Mouse (Mus musculus) urinary bladder, postnatal 25 days (tissue): ENCODE measurements around the gene Ppp4r4.
A peak's percentile ranks its signal among the peaks of the same experiment; 100 is the strongest.
"Not testable (repeated sequence)": the region's sequence is repeated elsewhere in the genome, so short reads cannot be mapped to it uniquely, and the experiment has no call there.

ENCODE experiments used
- DNase-seq: peaks from one replicate; pipeline ENCODE4 v3.0.0; 2022; ENCODE audit warnings: low spot score

Ppp4r4 gene

DNA sequence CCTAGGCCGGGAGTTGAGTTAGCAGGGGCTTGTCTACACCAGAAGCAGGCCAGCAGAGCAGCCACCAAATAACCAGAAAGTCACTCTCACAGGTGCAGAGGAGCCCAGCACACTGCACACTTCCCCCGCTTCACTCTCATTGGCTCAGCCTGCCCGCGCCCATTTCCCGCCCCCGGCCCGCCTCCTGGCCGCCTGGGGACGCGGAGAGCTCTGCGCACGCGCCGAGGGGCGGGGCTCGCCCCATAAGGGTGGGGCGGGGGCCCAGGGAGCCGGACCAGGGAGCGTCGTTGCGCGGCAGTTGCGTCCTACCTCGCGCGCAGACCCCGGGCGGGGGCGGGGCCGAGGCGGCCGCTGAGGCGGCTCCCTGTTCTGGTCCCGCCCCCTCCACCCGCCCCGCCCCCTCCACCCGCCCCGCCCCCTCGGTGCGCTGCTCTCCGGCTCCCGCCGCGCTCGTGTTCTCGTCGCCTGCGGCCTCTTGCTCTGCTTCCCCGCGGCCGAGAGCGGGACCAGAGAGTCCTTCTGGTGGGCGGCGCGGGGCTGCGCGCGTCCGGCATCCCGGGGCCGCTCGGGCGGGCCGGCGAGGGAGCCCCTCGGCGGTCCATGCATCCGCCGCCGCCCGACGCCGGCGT is at the start of gene Ppp4r4:
Gene Ppp4r4, plus strand, starts transcription at position 264 of the 629 bp plus-strand sequence.
- peak; percentile 96 for DNase-seq

DNA sequence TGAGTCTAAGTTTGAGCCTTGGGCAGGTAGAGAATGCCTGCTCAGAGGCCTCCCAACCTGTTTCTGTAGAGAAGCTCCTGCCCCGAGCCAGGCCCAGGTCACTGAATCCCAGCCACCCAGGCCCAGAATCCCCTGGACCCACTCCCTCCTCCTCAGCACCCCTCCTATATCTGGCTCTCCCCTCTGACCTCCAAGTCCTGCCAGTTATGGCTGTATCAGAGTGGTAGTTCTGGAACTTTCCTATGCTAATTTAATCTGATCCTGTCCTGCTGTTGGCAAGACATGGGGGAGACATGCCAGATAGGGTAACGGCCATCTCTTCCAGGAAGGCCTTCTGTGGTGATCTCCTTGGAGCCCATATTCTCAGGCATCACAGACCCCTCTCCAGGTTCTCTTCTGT is 49.3 kb upstream of the Ppp4r4 start:
- no peak for DNase-seq

DNA sequence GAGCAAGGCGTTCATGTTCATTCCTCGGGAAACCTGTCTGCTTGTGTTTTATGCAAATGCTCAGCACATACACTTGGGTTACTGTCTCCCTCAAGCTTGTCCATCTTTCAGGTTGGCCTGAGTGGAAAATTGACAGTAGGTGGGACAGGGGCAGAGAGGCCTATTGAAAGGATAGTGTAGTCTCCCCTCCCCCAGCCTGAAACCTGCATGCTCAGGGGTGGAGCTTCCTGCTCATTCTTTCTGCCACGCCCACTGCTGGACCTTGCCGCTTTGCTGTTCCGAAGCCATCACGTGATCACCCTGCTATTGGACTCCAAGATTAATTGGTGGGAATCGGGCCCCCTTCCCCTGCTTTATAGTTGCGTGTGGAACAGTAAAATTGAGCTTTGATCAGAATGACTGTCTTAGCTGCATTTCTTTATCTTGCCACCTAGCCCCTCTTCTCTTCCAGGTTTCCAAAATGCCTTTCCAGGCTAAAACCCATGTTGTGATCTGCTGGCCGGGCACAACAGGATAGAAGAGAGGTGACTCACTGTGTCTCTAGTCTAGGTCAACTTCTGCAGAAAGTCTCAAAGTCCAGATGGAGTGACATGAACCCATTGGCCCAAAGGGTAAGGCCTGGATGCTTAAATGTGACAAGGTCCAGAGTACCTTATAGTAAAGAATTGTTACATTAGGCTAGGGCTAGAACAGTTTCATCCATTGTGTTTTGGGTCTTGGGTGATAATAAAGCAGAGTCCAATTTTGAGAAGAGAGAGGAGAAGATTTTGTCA is 47.7 kb upstream of the Ppp4r4 start:
- not testable (repeated sequence) for DNase-seq

DNA sequence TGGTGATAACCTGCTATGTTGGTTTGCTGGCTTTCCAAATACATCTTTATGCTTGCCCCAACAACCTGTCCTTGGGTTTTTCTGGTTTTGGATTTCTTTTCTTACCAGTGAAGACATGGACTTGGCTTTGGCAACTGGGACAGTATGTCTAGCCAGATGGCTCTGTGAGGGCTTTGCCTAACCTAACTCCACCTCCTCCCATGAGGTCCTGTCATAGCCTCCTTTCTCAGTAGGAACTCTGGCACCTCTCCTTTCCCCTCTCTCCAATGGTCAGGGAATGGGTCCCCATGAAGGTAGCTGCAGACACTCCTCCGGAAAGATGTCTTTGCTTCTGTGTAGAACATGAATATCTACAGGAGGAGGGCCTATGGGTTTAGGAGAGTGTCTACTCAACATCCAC is 45.4 kb upstream of the Ppp4r4 start:
- DNase-seq: no peak

DNA sequence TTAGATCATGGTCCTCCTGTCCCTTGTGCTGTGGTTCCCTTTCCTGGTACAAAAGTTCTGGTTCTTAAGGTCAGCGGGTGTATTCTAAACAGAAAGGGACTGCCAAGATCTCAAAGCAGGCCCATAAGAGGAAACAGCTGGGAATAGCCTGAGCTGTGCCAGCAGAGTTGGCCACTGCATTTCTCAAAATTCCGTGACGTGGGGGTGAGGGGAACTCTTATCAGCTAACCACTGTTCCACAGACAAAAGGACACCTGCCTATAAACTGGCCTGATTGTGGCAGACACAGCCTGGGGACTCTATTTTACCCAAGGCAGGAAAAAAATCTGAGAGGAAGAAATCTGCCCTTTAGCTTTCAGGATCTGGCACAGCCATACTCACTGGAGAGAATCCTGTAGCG is 44.8 kb upstream of the Ppp4r4 start:
- DNase-seq: no peak

DNA sequence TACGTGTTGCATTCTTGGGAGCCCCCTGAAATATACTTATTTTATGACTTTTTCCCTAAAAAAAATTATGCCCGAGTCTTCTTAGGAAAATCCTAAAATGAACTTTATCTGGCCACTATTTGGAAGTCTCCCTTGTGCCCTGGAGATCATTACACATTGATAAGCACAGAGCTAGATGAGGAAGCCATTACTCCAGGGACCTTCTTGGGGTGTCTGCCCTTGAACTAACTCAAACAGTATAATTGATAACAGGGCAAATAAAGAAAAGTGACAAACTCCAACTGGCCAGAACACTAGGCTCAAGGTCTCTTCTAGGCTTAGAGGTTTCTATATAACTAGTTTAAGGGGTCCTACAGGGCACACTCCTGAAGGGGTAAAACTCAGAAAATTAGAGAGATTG is 44.3 kb upstream of the Ppp4r4 start:
- DNase-seq: no peak

DNA sequence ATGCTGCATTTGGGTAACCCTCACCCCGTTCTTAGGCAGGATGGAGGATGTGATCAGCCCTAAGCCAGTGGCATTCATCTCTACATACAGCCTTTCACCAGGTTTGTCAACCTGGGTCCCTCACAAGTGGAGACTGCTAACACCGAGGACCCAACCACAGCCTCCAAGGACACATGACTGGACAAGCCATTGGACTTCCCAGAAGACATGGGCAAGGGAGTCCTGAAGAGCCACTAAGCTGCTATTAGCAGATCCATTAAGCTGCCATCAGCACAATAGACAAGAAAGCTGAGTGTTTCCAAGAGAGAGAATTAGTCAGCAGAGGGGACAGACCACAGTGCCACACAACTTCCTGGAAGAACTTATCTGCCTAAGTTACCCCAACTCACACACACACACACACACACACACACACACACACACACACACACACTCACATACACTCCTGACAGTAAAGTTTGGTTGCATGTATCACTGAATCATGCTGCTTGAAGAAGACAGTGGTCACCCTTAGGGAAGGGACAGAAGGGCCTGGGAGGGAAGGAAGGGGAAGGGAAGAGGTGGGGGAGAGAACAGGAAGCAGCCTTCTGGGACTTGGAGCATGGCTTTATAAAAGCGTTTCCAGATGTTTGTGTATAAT is 40.9 kb upstream of the Ppp4r4 start:
- no peak for DNase-seq

DNA sequence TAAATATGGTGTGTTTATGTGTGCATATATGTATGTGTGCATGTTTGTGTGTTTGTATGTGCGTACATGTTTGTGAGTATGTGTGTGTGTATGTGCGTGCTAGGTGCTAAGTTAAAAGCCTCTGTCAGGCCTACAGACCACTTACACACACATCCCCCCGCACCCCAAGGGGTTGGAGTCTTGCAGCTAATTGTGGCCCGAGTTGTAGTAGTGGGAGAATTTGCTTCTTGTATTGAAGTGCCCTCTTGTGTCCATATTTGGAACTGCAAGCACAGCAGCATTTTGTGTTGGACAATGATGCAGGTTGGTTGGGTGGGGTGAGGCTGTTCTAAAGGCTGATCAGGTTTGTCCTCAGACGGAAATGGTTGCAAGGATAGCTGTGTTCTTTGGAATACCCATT is 39.3 kb upstream of the Ppp4r4 start:
- DNase-seq: peak; percentile 67

DNA sequence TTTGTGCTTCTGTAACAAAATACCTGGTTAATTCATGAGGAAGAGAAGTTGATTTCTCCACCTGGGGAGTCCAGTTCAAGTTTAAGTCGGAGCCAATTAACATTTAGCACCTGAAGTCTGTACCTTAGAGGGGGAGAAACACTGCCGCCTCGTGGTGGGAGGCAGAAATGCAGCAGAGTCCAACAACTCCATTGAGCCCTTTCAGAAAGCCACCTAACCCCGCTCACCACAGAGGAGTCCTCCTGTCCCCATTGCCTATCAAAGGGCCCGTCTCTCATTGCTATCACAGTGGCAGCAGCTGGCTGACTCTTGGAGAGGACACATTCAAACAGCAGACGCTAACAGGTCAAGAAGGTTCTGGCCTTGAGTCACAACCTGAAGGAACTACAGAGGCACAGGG is 37.6 kb upstream of the Ppp4r4 start:
- DNase-seq: peak; percentile 55

DNA sequence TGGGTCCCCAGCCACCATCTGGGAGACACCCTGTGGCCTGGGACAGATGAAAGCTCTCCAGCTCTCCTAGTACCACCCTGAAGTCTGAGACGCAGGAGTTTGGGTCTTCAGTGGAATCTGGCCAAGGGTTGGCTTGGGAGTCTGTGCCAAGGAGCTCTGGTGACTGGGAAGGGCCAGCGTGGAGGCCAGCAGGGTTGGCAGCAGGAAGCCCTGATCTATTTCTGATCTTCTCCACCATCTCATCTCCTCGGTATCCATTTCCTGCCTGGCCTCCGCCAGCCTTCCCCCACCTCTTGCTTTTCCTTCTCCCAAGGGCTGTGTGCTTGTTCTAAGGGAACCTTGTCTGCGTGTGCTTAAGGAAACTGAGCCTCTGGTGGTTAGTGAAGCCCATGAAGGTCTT is 33.3 kb upstream of the Ppp4r4 start:
- no peak for DNase-seq

DNA sequence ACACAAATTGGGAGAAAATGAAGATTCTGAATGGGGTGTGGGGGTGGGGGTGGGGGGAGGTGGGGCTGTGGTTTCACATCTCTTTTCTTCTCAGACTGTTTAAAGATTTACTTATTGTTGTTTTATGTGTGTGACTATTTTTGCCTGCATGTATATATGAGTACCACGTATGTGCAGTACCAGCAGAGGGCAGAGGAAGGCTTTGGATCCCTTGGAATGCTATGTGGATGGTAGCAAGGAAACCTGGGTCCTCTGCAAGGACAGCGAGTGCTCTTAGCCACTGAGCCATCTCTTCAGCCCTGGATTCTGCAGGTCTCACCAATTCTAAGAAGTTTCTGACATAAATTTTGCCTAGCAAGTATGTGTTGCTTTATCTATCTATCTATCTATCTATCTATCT is 32.8 kb upstream of the Ppp4r4 start:
- DNase-seq: no peak

DNA sequence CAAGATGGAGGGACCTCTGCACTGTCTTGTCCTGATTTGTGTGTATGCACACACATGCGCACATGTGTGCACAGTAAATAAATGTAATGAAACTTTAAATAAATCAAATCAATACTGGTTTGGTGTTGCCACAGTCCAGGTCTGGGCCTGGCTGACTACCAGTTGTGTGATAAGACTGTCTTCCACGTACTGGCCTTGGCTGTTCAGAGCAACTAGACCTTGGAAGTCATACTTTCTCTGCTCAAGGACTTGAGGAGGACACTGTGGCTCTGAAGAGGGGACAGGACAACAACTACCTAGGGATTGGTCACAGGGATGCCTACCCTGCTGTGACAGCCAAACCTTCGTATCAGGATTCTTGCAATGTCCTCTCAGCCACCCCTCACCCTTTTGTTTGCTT is 28.8 kb upstream of the Ppp4r4 start:
- no peak for DNase-seq

DNA sequence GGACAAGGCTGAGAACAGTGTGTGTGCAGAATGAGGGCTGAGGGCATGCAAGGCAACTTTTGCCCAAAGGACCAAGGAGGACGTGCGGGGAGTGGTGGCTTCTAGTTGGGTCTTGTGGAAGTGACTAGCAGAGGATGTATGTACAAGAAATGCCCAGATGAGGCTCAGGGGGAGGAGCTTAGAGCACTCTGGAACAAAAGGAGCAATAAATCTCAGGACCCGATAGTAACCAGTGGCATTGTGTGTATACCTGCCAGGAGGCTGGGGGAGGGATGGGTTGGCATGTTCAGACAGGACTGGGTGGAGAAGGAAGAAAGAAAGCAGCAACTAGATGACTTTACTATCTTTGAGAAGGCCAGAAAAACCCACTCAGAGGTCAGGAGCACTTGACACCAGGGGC is 27.7 kb upstream of the Ppp4r4 start:
- no peak for DNase-seq

DNA sequence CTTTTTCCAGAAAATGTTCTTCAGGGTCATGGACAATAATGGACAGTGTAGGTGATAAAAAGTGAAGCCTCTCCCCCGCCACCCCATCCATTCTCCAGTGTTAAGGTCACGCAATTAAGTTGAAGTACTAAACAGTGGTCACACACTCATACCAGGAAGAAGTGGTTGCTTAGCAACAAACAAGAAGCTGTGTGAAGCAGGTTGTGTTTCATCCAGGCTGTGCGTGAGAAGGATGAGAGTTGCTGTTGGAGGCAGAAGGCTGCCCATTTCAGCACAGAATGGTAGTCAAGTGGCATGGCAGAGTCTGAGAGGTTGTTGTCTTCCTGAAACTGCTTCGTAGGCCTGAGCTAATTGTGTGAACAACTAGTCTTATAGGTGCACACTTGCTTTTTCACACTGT is 23.7 kb upstream of the Ppp4r4 start:
- DNase-seq: no peak

DNA sequence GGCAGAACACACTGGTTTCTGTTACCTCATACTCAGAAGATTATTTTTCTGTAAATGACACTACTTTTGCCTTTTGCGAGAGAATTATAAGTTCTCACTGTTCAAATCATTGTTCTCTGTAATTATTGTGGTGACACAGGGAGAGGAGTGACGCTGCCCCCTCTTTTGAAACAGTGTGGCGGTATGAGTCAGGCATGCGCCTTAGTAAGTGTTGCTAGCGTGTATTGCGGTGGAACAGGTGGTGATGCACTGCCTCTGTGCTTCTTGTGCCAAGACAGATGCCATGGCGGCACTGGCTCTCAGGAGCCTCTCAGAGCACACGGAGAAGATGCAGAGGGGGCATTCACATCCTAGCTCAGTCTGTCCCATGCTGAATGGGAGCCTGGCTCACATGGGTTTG is 22.2 kb upstream of the Ppp4r4 start:
- no peak for DNase-seq

DNA sequence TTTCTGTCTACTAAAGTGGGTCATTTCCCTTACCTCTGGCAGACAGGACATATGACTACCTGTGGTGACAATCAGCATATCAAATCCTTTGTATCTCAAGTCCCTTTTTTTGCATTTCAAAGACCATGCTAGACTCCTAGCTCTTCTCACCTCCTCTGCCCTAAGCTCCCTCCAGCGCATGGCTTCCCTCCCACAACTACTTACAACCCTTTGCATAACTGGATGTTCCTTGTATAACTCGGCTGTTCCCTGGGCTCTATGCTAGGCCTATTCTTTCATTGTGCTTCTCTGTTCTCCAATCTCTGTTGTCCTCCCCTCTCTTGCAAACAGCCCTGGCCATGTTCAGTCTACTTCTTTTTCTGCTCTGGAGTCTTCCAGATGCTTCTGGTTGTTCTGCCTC is 20.5 kb upstream of the Ppp4r4 start:
- DNase-seq: no peak

DNA sequence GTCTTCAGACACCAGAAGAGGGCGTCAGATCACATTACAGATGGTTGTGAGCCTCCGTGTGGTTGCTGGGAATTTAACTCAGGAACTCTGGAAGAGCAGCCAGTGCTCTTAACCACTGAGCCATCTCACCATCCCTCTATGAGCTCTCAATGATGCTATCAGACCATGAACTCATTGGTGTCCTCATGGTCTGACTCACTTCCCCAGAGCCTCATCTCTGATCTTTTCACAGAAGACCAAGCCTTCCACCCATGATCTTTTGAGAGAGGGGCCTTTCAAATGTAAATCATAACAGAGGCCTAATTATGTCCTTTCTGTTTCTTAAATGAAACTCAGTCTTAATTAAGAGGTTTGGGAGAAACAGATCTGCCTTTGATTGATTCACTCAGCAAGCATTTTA is 19.0 kb upstream of the Ppp4r4 start:
- no peak for DNase-seq

DNA sequence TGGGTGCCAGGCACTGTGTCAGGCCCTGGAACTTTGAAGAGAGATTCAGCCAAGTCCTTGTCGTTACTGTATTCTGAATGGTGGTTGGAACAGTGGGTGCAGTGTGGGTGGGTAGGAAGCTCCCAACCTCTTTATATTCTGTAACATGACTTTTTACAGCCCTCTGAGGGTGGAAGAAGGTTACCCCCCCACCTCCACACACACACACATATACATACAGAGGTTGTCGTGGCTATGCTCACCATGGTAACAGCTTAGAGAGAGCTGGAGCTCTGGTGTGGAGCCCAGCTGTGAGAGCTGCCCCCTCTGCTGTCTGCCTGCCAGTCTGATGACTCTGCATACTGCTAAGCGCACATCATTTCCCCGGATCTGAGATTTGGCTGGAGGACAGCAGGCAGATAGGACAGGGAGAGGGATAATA is 18.6 kb upstream of the Ppp4r4 start:
- DNase-seq: no peak

DNA sequence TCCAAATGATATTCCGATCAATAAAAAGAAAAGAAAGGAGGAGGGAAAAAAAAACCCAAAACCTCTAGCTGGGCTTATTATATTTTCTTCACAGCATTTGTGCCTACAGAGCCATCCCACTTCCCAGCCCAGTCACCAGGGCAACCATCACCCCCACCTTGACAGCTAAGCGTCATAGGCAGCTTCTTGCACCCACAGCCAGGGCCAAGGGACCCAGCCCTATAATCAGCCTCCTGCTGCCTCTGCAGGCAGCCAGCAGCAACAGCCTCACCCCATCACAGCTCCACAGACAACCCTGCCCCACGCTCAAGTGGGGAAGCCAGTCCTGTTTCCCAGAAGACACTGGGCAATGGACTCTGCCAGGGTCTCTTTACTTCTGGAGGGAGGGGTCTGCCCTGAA is 17.7 kb upstream of the Ppp4r4 start:
- DNase-seq: no peak

DNA sequence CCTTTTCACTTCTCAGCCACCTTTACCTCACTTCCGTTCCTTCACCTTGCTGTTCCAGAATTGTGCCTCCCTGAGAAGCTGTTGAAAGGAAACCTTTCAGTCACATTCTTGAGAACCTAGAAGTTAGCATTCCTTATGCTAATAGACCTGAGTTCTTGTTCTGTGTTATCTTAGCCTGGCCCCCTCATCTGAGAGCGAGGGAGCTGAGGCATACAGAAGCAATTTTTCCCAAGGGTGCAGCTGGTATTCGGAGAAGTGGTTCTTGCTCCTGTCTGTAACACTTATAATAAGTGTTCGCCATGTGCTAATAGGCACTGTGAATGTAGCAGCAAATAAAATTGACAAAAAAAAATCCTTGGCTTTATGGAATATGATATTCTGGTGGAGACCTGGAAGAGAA is 16.4 kb upstream of the Ppp4r4 start:
- DNase-seq: no peak

DNA sequence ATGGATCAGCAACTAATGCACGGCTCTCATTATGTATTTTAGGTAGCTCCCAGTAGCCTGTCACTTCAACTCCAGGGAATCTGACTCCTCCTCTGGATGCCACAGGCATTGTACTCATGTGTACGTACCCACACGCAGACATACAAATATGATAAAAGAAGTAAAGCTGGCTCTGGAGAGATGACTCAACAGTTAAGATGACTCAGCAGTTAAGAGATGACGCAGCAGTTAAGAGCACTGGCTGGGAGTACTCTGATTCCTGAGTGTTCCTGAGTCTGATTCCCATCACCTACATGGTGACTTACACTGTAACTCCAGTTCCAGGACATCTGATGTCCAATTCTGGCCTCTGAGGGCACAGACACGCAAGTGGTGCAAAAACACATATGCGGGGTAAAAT is 13.4 kb upstream of the Ppp4r4 start:
- no peak for DNase-seq

DNA sequence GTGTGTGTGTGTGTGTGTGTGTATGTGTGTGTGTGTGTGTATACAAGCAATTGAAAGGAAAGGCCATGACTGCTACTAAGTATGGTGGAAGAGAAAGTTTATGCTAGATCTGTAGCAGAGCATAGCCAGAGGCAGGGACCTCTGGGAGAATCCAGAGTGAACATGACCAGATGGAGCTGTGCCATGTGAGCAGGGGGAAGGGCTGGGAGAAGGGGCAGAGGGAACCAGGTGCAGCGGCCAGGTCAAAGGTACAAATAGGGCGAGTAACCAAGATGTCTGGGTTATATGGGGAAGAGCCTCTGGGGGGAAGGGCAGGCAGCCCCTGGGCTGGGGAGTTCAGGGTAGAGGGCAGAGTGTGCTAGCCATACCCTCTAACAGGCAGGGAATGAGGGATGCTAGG is 1.5 kb upstream of the Ppp4r4 start:
- DNase-seq: no peak

DNA sequence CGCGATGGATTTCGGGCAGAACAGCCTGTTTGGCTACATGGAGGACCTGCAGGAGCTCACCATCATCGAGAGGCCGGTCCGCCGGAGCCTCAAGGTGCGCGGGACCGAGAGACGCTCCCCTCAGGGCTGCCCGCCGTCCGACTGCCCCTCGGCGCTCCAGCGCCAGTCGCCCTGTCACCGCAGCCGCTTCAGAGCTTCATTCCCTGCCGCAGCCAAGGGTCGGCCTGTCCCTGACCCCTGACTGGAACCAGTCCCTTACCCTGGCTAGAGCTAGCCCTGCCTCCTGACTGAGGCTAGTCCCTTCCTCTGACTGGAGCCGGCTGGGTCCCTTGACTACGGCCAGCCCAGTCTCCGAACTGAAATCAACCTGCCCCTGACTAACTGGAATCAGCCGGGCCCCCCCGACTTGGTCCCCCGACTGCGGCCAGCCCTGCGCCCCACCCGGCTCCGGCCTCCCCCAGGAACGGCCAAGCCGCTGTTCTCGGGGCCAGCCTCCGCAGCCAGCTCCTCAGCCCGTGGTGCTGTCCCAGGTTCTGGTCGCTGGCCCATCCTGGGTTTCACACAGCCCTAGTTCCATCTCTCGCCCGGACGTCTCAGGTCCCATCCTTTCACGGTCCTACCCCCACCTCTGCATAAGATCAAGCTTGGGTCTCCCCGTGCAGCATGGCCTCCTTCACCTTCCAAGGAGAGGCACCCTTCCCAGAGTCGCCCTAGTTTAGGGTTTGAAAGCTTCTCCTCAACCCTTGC is 739 bp downstream of the Ppp4r4 start:
- peak; percentile 13 for DNase-seq
